Mouse (Mus musculus): ENCODE measurements around the gene Fxyd1. TPM values are rescaled to one million over a fixed set of nuclear protein-coding genes. Genes with fewer than 3 reads are reported as not detected.

Gene Fxyd1
- not detected for polyA plus RNA-seq (2017; shearing (Covaris generic))

DNA sequence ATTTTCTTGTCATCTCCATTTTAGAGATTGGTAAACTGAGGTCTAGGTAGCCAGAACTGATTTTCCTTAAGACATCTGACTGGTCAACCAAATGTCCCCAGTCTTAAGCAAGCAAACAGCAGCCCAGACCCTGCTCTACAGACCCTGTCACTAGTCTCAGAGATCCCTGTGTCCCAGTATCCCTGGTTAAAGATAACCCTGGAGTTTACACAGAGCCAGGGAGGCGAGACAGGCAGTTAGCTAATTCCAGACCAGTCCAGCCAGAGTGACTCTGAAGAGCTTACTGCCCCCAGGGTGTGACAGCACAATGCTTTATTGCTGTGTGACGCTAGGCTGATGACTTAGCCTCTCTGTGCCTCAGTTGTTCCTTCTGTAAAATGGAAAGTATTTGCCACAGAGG lies at the start of gene Fxyd1:
TSS of gene Fxyd1 (minus strand) at position 129 of the 400 bp plus-strand sequence.

DNA sequence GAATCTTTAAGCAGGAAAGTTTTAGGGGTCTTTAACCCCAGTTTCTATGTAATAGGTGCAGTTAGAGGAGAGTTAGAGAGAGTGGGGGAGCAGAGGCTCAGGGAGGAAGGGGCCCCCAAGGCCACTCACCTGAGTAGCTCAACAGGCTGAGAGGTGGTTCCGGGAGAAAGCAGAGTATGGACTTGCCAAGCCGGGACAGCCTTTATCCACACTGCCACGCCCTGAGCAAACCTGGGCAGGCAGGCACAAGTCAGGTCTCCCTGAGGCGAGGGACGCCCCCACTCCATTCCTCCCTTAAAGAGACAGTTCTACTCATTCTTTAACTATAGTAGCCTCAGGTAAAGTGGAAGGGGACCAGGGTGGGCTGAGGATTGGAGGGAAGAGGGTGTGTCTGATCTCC lies 19.5 kb upstream of the Fxyd1 start, which contains the start of gene Fxyd3:
TSS of gene Fxyd3 (minus strand) at position 213 of the 400 bp plus-strand sequence.

GRCm38 (mm10) chr7:31059108-31059507 lies 2.1 kb upstream of the Fxyd1 start, which contains the start of gene Lgi4:
Gene Lgi4 (plus strand): TSS chr7:31059342.

DNA sequence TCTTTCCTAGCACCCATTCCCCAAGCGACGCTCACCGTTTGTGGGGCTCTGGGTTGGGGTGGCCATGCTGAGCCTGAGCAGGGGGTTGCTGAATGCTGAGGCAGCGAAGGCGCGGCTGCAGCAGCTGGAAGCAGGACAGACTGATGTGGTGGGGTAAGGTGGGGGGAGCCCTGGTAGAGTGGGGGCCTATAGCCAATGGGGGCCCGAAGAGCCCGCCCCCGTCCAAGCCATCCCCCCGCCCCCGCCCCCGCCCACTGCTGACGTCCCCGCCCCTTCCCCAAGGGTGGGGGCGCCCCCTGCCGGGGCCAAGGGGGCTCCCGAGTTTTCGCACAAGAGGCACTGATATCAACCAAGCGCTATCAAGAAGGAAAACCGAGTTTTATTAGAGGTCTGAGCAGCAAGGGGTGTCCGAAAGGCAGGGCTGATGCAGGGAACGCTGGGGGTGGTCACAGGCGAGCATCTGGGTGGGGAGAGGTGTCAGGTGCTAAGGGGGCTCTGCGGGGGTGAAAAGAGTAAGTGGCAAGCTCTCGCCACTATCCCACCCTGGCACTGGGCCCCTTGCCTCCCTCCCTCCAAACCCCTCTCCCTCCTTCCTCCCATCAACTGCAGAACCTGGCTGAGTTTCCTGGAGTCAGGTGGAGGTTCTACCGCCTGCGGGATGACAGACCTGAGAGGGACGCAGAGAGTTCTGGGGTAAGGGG lies 5.5 kb downstream of the Fxyd1 start, which contains the start of gene Fxyd7:
TSS of gene Fxyd7 (minus strand) at position 147 of the 701 bp plus-strand sequence.

DNA sequence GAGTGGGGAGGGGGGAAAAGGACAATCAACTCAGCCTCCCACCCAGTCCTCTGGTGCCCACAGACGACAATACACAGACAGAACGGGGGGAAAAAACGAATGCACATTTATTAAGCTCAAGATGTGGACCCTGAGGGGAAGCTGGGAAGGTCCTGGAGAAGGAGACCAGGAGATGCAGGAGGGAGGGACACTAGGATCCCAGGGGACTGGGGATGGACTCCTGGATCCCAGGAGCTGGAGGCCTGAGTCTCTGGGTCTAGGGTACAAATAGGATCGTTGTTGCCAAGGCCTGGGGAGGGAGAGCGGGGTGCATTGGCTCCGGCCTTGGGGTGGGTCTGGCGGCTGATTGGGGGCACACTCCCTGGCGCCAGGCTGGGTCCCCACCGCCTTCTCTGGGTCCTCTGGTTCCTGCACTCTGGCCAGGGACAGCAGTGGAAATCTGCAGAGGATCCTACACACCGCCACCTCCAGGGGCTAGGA lies 14.5 kb downstream of the Fxyd1 start, which contains the start of gene Fxyd5:
TSS of gene Fxyd5 (minus strand) at position 51 of the 480 bp plus-strand sequence.

Other genes starting within 250 kb of the Fxyd1 start
- gene Ffar2, start 233.4 kb downstream of the Fxyd1 start, polyA plus RNA-seq (2017; shearing (Covaris generic)), result 0.26 TPM
- not detected for gene Ffar3, start 201.0 kb downstream of the Fxyd1 start, polyA plus RNA-seq (2017; shearing (Covaris generic))
- gene Ffar1, start 195.6 kb downstream of the Fxyd1 start, polyA plus RNA-seq (2017; shearing (Covaris generic)), result 0.07 TPM
- gene Cd22, start 176.9 kb downstream of the Fxyd1 start, polyA plus RNA-seq (2017; shearing (Covaris generic)), result 4.2 TPM
- 0.12 TPM for gene Mag, start 142.3 kb downstream of the Fxyd1 start, polyA plus RNA-seq (2017; shearing (Covaris generic))
- gene Hamp2, start 132.5 kb downstream of the Fxyd1 start, polyA plus RNA-seq (2017; shearing (Covaris generic)), result not detected
- gene Hamp, start 113.2 kb downstream of the Fxyd1 start, polyA plus RNA-seq (2017; shearing (Covaris generic)), result not detected
- 11.1 TPM for gene Usf2, start 100.4 kb downstream of the Fxyd1 start, polyA plus RNA-seq (2017; shearing (Covaris generic))
- gene Lsr, start 83.7 kb downstream of the Fxyd1 start, polyA plus RNA-seq (2017; shearing (Covaris generic)), result 4.6 TPM
- gene Fam187b, start 83.4 kb downstream of the Fxyd1 start, polyA plus RNA-seq (2017; shearing (Covaris generic)), result 0.59 TPM
- 1,672 TPM for gene Fxyd5, start 14.7 kb downstream of the Fxyd1 start, polyA plus RNA-seq (2017; shearing (Covaris generic))
- 0.49 TPM for gene Fxyd7, start 5.7 kb downstream of the Fxyd1 start, polyA plus RNA-seq (2017; shearing (Covaris generic))
- gene Lgi4, start 2.1 kb upstream of the Fxyd1 start, polyA plus RNA-seq (2017; shearing (Covaris generic)), result not detected
- not detected for gene Fxyd3, start 19.5 kb upstream of the Fxyd1 start, polyA plus RNA-seq (2017; shearing (Covaris generic))
- 5.9 TPM for gene Hpn, start 58.1 kb upstream of the Fxyd1 start, polyA plus RNA-seq (2017; shearing (Covaris generic))
- 0.68 TPM for gene Scn1b, start 69.8 kb upstream of the Fxyd1 start, polyA plus RNA-seq (2017; shearing (Covaris generic))
- gene Gramd1a, start 98.7 kb upstream of the Fxyd1 start, polyA plus RNA-seq (2017; shearing (Covaris generic)), result 360 TPM
- gene Scgb2b2, start 233.3 kb upstream of the Fxyd1 start, polyA plus RNA-seq (2017; shearing (Covaris generic)), result not detected
- not detected for gene Scgb1b2, start 234.6 kb upstream of the Fxyd1 start, polyA plus RNA-seq (2017; shearing (Covaris generic))

Data from CD4-positive, CD25-positive, alpha-beta regulatory T cell (primary cell).